Mouse (Mus musculus) embryonic facial prominence, embryonic 12.5 days (tissue): ENCODE data around the gene Dcun1d4. TPM values are rescaled to one million over a fixed set of nuclear protein-coding genes. Genes with fewer than 3 reads are reported as not detected.
A peak's percentile ranks its signal among the peaks of the same experiment; 100 is the strongest.
"Not testable (repeated sequence)": the region's sequence is repeated elsewhere in the genome, so short reads cannot be mapped to it uniquely, and the experiment has no call there.

Experiments used
- ATAC-seq: fragments of 200-750 bp; cut with Nextera tagmentation; 2 replicates; pipeline ENCODE4 v1.8.0; 2017; ENCODE audit not compliant: insufficient number of reproducible peaks, insufficient read depth, low FRiP score, low TSS enrichment
- H3K27ac ChIP-seq: fragments of 300-500 bp; sonication (generic); 2 replicates; pipeline ENCODE4 v1.5.1; 2016; ENCODE audit warnings: mild to moderate bottlenecking
- H3K27me3 ChIP-seq: fragments of 300-500 bp; sonication (generic); 2 replicates; pipeline ENCODE4 v1.6.1; 2016; ENCODE audit warnings: mild to moderate bottlenecking, moderate library complexity
- H3K36me3 ChIP-seq: fragments of 300-500 bp; sonication (generic); 2 replicates; pipeline ENCODE4 v1.6.1; 2016; ENCODE audit warnings: mild to moderate bottlenecking
- H3K4me1 ChIP-seq: fragments of 300-500 bp; sonication (generic); 2 replicates; pipeline ENCODE4 v1.6.1; 2016
- H3K4me2 ChIP-seq: fragments of 300-500 bp; sonication (generic); replicated peaks from 2 replicates; pipeline ENCODE4 v1.6.1; 2016; ENCODE audit warnings: mild to moderate bottlenecking, moderate library complexity
- H3K4me3 ChIP-seq: fragments of 300-500 bp; sonication (generic); 2 replicates; pipeline ENCODE4 v1.5.1; 2016; ENCODE audit warnings: mild to moderate bottlenecking
- H3K9ac ChIP-seq: fragments of 300-500 bp; sonication (generic); 2 replicates; pipeline ENCODE4 v1.6.1; 2016; ENCODE audit warnings: mild to moderate bottlenecking, moderate library complexity
- H3K9me3 ChIP-seq: fragments of 300-500 bp; sonication (generic); 2 replicates; pipeline ENCODE4 v1.6.1; 2016; ENCODE audit warnings: mild to moderate bottlenecking, moderate library complexity
- WGBS: fragments of 180-500 bp; shearing (Covaris S2); methylation state at CpG from one replicate; pipeline ENCODE4 v1.1.7; 2016; 5-methylcytosine and 5-hydroxymethylcytosine counted together
- polyA plus RNA-seq: library from polyadenylated mRNA; unstranded; fragments of >200 nt; fragmentation: Nextera tagmentation; extraction: Ambion mirVana; gene quantifications from 2 replicates; pipeline ENCODE4 v1.2.1, GENCODE M21; 2016

Dcun1d4 gene
- polyA plus RNA-seq, 1 experiment from 2014 or later, result 37.9 TPM

- H3K27me3 ChIP-seq, H3K4me2 ChIP-seq, H3K9me3 ChIP-seq, H3K4me3 ChIP-seq, ATAC-seq, H3K36me3 ChIP-seq, H3K4me1 ChIP-seq, H3K9ac ChIP-seq, H3K27ac ChIP-seq: not testable (repeated sequence)
- 79% methylated on average over 1 of the region's 1 CpGs for WGBS
These were observed 1.6 kb downstream of the Dcun1d4 start for GRCm38 (mm10) chr5:73482381-73482780.

DNA sequence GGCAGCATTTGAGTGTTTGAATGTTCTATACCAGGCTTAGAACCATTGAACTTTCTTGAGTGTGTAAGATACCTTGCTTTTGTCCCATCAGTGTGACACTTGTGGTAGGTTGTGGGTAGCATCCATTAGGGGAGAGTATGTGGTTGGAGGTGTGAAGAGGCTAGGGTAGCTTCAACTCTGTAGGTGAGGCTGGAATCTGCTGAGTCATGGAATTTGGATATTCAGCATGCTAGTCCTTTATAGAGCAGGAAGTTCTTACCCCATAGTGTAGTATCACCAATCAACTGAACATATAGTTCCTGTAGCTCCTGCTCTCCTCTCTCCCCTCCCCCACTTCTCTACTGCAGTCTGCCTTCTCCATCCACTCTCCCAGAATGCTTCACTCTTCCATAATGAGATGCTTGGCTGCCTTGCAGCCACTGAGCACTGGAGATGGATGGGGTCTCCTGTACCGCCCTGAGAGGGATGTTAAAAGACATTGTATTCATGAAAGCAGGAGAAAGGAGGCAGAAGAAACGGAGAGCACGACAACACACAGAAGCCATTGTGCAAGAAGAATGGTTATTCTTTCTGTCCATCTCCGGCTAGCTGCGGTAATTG is 3.3 kb downstream of the Dcun1d4 start:
- no peak overlapping the region for H3K4me2 ChIP-seq

GRCm38 (mm10) chr5:73486451-73486850 is 5.7 kb downstream of the Dcun1d4 start:
- no peak overlapping the region for H3K9ac ChIP-seq
- WGBS, result 58% methylated on average over 4 of the region's 4 CpGs
- H3K4me1 ChIP-seq, result peaks cover 3% of the 10 kb centered on the region; the same call in 1 of the 2 replicates
- no peak overlapping the region for H3K4me2 ChIP-seq
- H3K27me3 ChIP-seq, result no peaks in the 10 kb centered on the region
- no peak overlapping the region for H3K27ac ChIP-seq
- ATAC-seq, result no peak
- no peak overlapping the region for H3K4me3 ChIP-seq
- H3K36me3 ChIP-seq, result no peaks in the 10 kb centered on the region
- no peaks in the 10 kb centered on the region for H3K9me3 ChIP-seq

More for the DNA sequence above, 3.3 kb downstream of the Dcun1d4 start:
- no peaks in the 10 kb centered on the region for H3K9me3 ChIP-seq
- 65% methylated on average over 5 of the region's 5 CpGs for WGBS
- H3K9ac ChIP-seq, result no peak overlapping the region
- H3K27ac ChIP-seq, result no peak overlapping the region
- peaks cover 3% of the 10 kb centered on the region; the same call in 1 of the 2 replicates for H3K4me1 ChIP-seq
- H3K4me3 ChIP-seq, result no peak overlapping the region
- no peaks in the 10 kb centered on the region for H3K36me3 ChIP-seq
- H3K27me3 ChIP-seq, result no peaks in the 10 kb centered on the region
- ATAC-seq, result no peak

GRCm38 (mm10) chr5:73489915-73490314 is 9.1 kb downstream of the Dcun1d4 start:
- no peak for ATAC-seq
- Histone ChIP-seq H3K9me3 (no peaks in the 10 kb centered on the region), H3K4me3 (peak overlapping the region; percentile 94), H3K27ac (peak overlapping the region; percentile 96), H3K27me3 (no peaks in the 10 kb centered on the region), H3K4me2 (peak overlapping the region; percentile 62), H3K4me1 (peaks cover 3% of the 10 kb centered on the region; the same call in 1 of the 2 replicates), H3K36me3 (no peaks in the 10 kb centered on the region), H3K9ac (peak overlapping the region; percentile 56)
- WGBS, result 3% methylated on average over 14 of the region's 14 CpGs

DNA sequence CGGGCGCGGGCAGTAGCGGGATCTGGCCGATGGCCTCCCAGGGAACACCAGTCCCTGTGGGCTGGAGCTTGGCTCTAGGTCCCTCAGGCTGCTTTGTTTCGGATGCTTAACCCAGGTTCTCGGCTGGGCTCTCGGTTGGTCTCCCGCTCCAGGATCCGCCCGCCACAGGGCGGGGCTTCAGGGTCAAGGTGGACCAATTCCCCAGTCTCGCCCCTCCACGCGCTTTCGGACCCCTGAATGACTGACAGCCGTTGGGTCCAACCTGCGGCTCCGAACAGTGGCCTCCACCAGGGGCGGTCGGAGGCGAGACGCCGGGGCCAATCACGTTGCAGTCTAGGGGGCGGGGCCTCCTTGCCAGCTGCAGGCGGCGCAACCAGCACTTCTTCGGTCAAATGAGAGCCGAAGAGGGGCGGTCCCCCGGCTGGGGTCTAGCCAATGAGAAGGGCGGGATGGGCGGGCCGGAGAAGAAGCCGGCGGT is 9.8 kb downstream of the Dcun1d4 start:
- peak overlapping the region; percentile 94 for H3K4me3 ChIP-seq
- peak overlapping the region; percentile 70 for H3K9ac ChIP-seq
- 1% methylated on average over 37 of the region's 37 CpGs for WGBS
- ATAC-seq, result peak; percentile 97
- peak overlapping the region; percentile 96 for H3K27ac ChIP-seq
- H3K27me3 ChIP-seq, result no peaks in the 10 kb centered on the region
- H3K9me3 ChIP-seq, result no peaks in the 10 kb centered on the region
- H3K4me1 ChIP-seq, result peaks cover 3% of the 10 kb centered on the region; the same call in 1 of the 2 replicates
- H3K4me2 ChIP-seq, result peak overlapping the region; percentile 97
- no peaks in the 10 kb centered on the region for H3K36me3 ChIP-seq

DNA sequence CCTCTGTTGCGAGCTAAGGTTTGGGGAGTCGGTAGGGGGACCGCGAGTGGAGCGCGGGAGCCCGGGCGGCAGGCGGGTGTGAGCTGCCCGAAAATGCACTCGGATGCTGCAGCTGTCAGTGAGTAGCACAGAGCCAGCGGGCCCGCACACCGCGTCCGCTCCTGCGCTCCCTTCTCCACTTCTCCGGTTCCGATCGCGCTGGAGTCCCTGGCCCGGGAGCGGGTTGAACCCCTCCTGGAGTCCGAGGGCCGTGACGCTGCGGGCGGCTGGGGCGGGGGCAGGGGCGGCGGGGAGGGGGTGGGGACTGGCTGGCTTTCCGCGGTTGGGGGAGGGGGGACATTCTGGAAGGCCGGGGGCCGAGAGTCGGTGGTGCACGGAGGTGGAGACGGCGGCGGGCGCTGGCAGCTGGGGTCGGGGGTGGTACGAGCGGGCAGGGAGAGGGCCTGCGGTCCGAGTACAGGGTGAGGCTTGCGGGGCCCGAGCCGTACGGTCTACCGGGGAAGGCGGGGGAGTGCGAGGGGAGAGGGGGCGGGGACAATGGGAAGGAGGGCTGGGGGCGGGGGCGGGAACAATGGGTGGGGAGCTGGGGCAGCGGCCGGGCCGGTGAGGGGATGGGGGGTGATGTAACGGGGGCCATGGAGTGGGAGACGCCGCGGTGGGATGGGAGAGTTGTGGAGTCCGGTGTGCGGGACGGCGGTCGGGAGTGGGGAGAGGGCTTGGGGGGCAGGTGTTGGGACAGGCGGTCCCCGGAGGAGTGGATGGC is 10.5 kb downstream of the Dcun1d4 start:
- 1% methylated on average over 64 of the region's 70 CpGs for WGBS
- Histone ChIP-seq H3K27me3 (no peaks in the 10 kb centered on the region), H3K27ac (peak overlapping the region; percentile 96), H3K4me2 (peak overlapping the region; percentile 97), H3K9me3 (no peaks in the 10 kb centered on the region), H3K9ac (peak overlapping the region; percentile 70), H3K4me3 (peak overlapping the region; percentile 94), H3K36me3 (no peaks in the 10 kb centered on the region), H3K4me1 (peaks cover 3% of the 10 kb centered on the region; the same call in 1 of the 2 replicates)
- ATAC-seq, result peak; percentile 30

DNA sequence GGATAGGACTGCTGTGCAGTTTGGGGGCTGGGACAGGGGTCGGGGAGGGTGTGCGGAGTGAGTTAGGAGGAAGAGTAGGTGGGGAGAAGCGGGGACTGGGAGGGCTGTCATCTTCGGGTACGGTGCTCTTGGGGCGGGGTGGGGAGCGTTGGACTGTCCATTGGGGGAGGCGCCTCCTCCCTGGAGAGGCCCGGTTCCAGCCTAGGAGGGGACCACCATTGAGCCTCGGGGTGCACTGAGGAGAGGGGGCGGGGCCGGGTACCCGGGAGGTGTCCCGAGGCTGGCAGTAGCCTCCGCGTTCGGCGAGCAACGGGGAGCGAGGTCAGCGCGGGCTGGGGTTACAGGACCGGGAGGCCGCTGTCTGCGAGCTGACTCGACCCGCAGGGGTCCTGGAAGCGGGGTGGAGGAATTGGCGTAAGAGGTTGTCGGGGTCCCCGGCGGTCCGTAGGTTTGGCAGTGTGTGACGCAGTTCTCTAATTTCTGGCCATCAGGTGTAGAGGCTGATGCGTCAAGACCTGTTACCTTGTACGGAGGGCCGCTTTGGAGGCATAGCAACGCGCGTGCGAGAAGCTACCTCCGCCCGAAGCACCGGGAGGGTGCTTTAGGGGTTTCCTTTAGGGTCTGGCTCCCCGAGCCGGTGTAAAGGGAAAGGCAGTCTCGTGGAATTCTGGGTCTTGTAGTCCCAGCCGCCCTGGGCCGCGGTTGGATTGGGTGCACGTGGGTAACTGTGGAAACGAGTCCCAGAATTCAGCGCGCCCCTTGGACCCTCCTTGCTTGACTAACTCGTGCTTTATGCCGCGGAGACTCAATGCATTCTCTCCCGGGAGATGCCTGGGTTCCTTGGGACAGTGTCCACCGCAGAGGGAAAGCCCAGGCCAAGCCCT is 11.3 kb downstream of the Dcun1d4 start:
- WGBS, result 1% methylated on average over 58 of the region's 59 CpGs
- no peaks in the 10 kb centered on the region for H3K36me3 ChIP-seq
- peak; percentile 71 for ATAC-seq

GRCm38 (mm10) chr5:73497401-73497800 is 16.6 kb downstream of the Dcun1d4 start:
- Histone ChIP-seq H3K27ac (no peak overlapping the region), H3K9ac (no peak overlapping the region), H3K4me3 (no peak overlapping the region), H3K27me3 (no peaks in the 10 kb centered on the region), H3K9me3 (no peaks in the 10 kb centered on the region), H3K36me3 (no peaks in the 10 kb centered on the region), H3K4me2 (no peak overlapping the region), H3K4me1 (peaks cover 13% of the 10 kb centered on the region; the same call in 1 of the 2 replicates)
- 74% methylated on average over 3 of the region's 3 CpGs for WGBS
- ATAC-seq, result no peak

More for the DNA sequence above, 11.3 kb downstream of the Dcun1d4 start:
- no peaks in the 10 kb centered on the region for H3K27me3 ChIP-seq
- H3K4me3 ChIP-seq, result peak overlapping the region; percentile 94
- peak overlapping the region; percentile 97 for H3K4me2 ChIP-seq
- peaks cover 3% of the 10 kb centered on the region; the same call in 1 of the 2 replicates for H3K4me1 ChIP-seq
- peak overlapping the region; percentile 70 for H3K9ac ChIP-seq
- H3K27ac ChIP-seq, result peak overlapping the region; percentile 96
- H3K9me3 ChIP-seq, result no peaks in the 10 kb centered on the region

GRCm38 (mm10) chr5:73498559-73498958 is 17.8 kb downstream of the Dcun1d4 start:
- H3K9me3 ChIP-seq, result no peaks in the 10 kb centered on the region
- ATAC-seq, result no peak
- H3K9ac ChIP-seq, result no peak overlapping the region
- no peak overlapping the region for H3K27ac ChIP-seq
- no peaks in the 10 kb centered on the region for H3K27me3 ChIP-seq
- no peaks in the 10 kb centered on the region for H3K36me3 ChIP-seq
- H3K4me1 ChIP-seq, result peaks cover 10% of the 10 kb centered on the region; the same call in 1 of the 2 replicates
- 85% methylated on average over 8 of the region's 8 CpGs for WGBS
- no peak overlapping the region for H3K4me3 ChIP-seq
- H3K4me2 ChIP-seq, result no peak overlapping the region

DNA sequence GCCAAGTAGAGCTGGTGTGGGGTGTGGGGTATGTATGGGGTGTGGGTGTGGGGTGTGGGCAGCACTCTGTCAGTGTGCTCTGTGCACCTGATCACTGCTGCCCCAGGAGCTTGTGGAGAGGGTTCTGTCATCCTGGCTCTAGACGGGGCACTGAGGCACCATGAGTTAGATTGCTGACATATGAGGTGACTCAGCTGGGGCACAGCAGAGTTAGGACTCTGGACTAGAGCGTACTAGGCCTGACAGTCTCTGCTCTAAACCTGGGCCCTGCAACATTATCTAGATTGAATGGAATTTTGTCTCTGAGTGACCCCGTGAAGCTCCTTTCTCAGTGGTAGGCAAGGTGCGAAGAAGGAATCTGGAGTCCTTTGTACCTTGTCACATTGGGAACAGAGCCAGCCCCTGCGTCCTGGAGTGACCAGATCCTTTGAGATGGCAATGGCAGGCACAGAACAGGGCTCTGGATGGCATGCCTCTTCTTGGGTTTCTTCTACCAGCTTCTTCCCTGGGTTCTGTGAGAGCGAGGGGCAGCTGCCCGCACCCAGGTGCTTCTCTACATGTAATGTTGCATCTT is 20.2 kb downstream of the Dcun1d4 start:
- no peaks in the 10 kb centered on the region for H3K36me3 ChIP-seq
- H3K9ac ChIP-seq, result no peak overlapping the region
- H3K4me2 ChIP-seq, result no peak overlapping the region

GRCm38 (mm10) chr5:73502422-73502821 is 21.6 kb downstream of the Dcun1d4 start:
- Histone ChIP-seq H3K36me3 (no peaks in the 10 kb centered on the region), H3K9me3 (no peaks in the 10 kb centered on the region), H3K27me3 (no peaks in the 10 kb centered on the region), H3K4me3 (no peak overlapping the region), H3K4me1 (peaks cover 10% of the 10 kb centered on the region; the same call in 1 of the 2 replicates), H3K9ac (no peak overlapping the region), H3K4me2 (no peak overlapping the region), H3K27ac (no peak overlapping the region)
- no peak for ATAC-seq
- WGBS, result 87% methylated on average over 9 of the region's 9 CpGs

More for the DNA sequence above, 20.2 kb downstream of the Dcun1d4 start:
- WGBS, result 87% methylated on average over 7 of the region's 7 CpGs
- Histone ChIP-seq H3K4me1 (peaks cover 10% of the 10 kb centered on the region; the same call in 1 of the 2 replicates), H3K27ac (no peak overlapping the region), H3K4me3 (no peak overlapping the region), H3K27me3 (no peaks in the 10 kb centered on the region), H3K9me3 (no peaks in the 10 kb centered on the region)
- ATAC-seq, result no peak
